Mouse (Mus musculus) A20 (cell line): Measurements from ENCODE around the gene Dscaml1.

Source experiments
- DNase-seq: peaks from one replicate; pipeline ENCODE4 v3.0.0-alpha.2; 2011; ENCODE audit warnings: low read depth, low spot score

The Dscaml1 gene

GRCm38 (mm10) chr9:45454889-45455610, 28.6 kb downstream of the Dscaml1 start:
- no peak for DNase-seq

- no peak for DNase-seq
These were observed 30.8 kb downstream of the Dscaml1 start for GRCm38 (mm10) chr9:45457200-45457599.

GRCm38 (mm10) chr9:45458363-45458762, 31.9 kb downstream of the Dscaml1 start:
- no peak for DNase-seq

- no peak for DNase-seq
These were observed 39.1 kb downstream of the Dscaml1 start for GRCm38 (mm10) chr9:45465396-45466019.

GRCm38 (mm10) chr9:45468235-45468634, 41.8 kb downstream of the Dscaml1 start:
- no peak for DNase-seq

- DNase-seq, result no peak
These were observed 44.5 kb downstream of the Dscaml1 start for GRCm38 (mm10) chr9:45470746-45471471.

GRCm38 (mm10) chr9:45471691-45472090, 45.3 kb downstream of the Dscaml1 start:
- no peak for DNase-seq

- DNase-seq, result no peak
These were observed 48.4 kb downstream of the Dscaml1 start for GRCm38 (mm10) chr9:45474874-45475273.

- DNase-seq, result no peak
These were observed 54.5 kb downstream of the Dscaml1 start for GRCm38 (mm10) chr9:45480936-45481335.

- no peak for DNase-seq
These were observed 60.2 kb downstream of the Dscaml1 start for GRCm38 (mm10) chr9:45486665-45487074.

- DNase-seq, result no peak
These were observed 60.9 kb downstream of the Dscaml1 start for GRCm38 (mm10) chr9:45487179-45487801.

GRCm38 (mm10) chr9:45490899-45491298, 64.5 kb downstream of the Dscaml1 start:
- no peak for DNase-seq

- DNase-seq, result no peak
These were observed 68.5 kb downstream of the Dscaml1 start for GRCm38 (mm10) chr9:45494889-45495288.

GRCm38 (mm10) chr9:45496340-45496739, 69.9 kb downstream of the Dscaml1 start:
- DNase-seq, result no peak

GRCm38 (mm10) chr9:45496944-45497343, 70.5 kb downstream of the Dscaml1 start:
- DNase-seq, result no peak

GRCm38 (mm10) chr9:45499267-45499666, 72.8 kb downstream of the Dscaml1 start:
- no peak for DNase-seq

- DNase-seq, result no peak
These were observed 73.7 kb downstream of the Dscaml1 start for GRCm38 (mm10) chr9:45500071-45500595.

GRCm38 (mm10) chr9:45501295-45501927, 75.0 kb downstream of the Dscaml1 start:
- DNase-seq, result peak; percentile 16

GRCm38 (mm10) chr9:45501963-45502641, 75.7 kb downstream of the Dscaml1 start:
- DNase-seq, result no peak

- no peak for DNase-seq
These were observed 78.5 kb downstream of the Dscaml1 start for GRCm38 (mm10) chr9:45504977-45505376.

- no peak for DNase-seq
These were observed 79.1 kb downstream of the Dscaml1 start for GRCm38 (mm10) chr9:45505487-45505939.
